20 mouse cellular contexts compared by ENCODE assay signal in genomic region chr2:64069950-64070695, GRCm38 (mm10). TPM values are rescaled to one million over a fixed set of nuclear protein-coding genes. Genes with fewer than 3 reads are reported as not detected.
DNase-seq lines count a peak whose midpoint lies in the region; ATAC-seq lines count a peak whose summit lies in the region.
"Had no signal": no experiment of that assay in that cellular context is flagged by ENCODE, and none has a peak within 500 bp of the region (broad histone marks: within the 10 kb centered on the region; RNA-seq: fewer than 3 reads in every experiment).

No protein-coding gene starts in this region.

- H3K9me3 ChIP-seq in heart, embryonic 14.5 days (ENCODE audit: control insufficient read depth, low read length): no peaks in the 10 kb centered on the region
- no peaks in the 10 kb centered on the region for H3K9me3 ChIP-seq in liver, embryonic 15.5 days (replicated peaks)
- H3K9me3 ChIP-seq: forebrain, embryonic 13.5 days; hindbrain, embryonic 13.5 days had no signal

- ATAC-seq in heart, embryonic 14.5 days (ENCODE audit: insufficient number of reproducible peaks, insufficient read depth, low FRiP score, low read depth): peak; percentile 85
- peak; percentile 76 for ATAC-seq in liver, embryonic 15.5 days (ENCODE audit: insufficient read depth)
- ATAC-seq: forebrain, embryonic 13.5 days had no signal

- peak; percentile 49 to 74 for DNase-seq in heart, adult 18-20 months
- DNase-seq in heart, postnatal 14 days: no peak
- peak; percentile 3 for DNase-seq in gonadal fat pad, adult 2 months (ENCODE audit: low read depth)
- DNase-seq in gastrocnemius, postnatal 14 days: no peak
- no peak for DNase-seq in yolk sac, embryonic 10.5 days (ENCODE audit: low spot score)
- DNase-seq: cerebellum, postnatal 10 days; gastrocnemius, postnatal 25 days; left cerebral cortex, postnatal 4 days; lung, embryonic 14.5 days; midbrain, embryonic 14.5 days; retina, postnatal 1 day; right cerebral cortex, postnatal 4 days; thymus, postnatal 25 days had no signal

- intact Hi-C loops in heart, postnatal 14 days (cut with DNase I): no loop called here
- intact Hi-C loops in gastrocnemius, postnatal 14 days (cut with DNase I; ENCODE audit: low total_unique reads): no loop called here

- no peak overlapping the region for H3K9ac ChIP-seq in heart, embryonic 14.5 days (ENCODE audit: low read length)
- H3K9ac ChIP-seq in liver, embryonic 15.5 days: no peak overlapping the region
- H3K9ac ChIP-seq: forebrain, embryonic 13.5 days; hindbrain, embryonic 13.5 days; lung, embryonic 14.5 days had no signal

- peak overlapping the region; percentile 54 for H3K4me2 ChIP-seq in heart, embryonic 14.5 days (ENCODE audit: low read length)
- H3K4me2 ChIP-seq in liver, embryonic 15.5 days: no peak overlapping the region
- H3K4me2 ChIP-seq: forebrain, embryonic 13.5 days; hindbrain, embryonic 13.5 days; lung, embryonic 14.5 days had no signal

- H3K36me3 ChIP-seq in heart, embryonic 14.5 days (ENCODE audit: control insufficient read depth, insufficient read depth, low read length): no peaks in the 10 kb centered on the region
- H3K36me3 ChIP-seq in liver, embryonic 15.5 days (replicated peaks): no peaks in the 10 kb centered on the region
- H3K36me3 ChIP-seq: hindbrain, embryonic 13.5 days had no signal

- H3K4me1 ChIP-seq in heart, embryonic 14.5 days (ENCODE audit: control insufficient read depth in 2 of 2, insufficient read depth in 2 of 2, low read length in 2 of 2): peaks cover 2 to 25% of the 10 kb centered on the region in 2 experiments
- H3K4me1 ChIP-seq in liver, embryonic 15.5 days (replicated peaks): no peaks in the 10 kb centered on the region

- WGBS in heart, embryonic 14.5 days: 33% methylated on average over 10 of the region's 10 CpGs
- WGBS in liver, embryonic 15.5 days (ENCODE audit: insufficient replicate concordance): 62% methylated on average over 10 of the region's 10 CpGs

- H3K27me3 ChIP-seq in heart, embryonic 14.5 days (ENCODE audit: control insufficient read depth, insufficient read depth, low read length): no peaks in the 10 kb centered on the region
- no peaks in the 10 kb centered on the region for H3K27me3 ChIP-seq in liver, embryonic 15.5 days
- H3K27me3 ChIP-seq: hindbrain, embryonic 13.5 days had no signal

- no peak overlapping the region for H3K4me3 ChIP-seq in heart, embryonic 14.5 days (ENCODE audit: control insufficient read depth in 1 of 2, insufficient read depth in 1 of 2, low read depth in 1 of 2, low read length in 2 of 2)
- no peak overlapping the region for H3K4me3 ChIP-seq in liver, embryonic 15.5 days (replicated peaks)
- H3K4me3 ChIP-seq: forebrain, embryonic 13.5 days; hindbrain, embryonic 13.5 days had no signal

- H3K27ac ChIP-seq in heart, embryonic 14.5 days (replicated peaks in 1 of 2; ENCODE audit: control insufficient read depth in 1 of 2, insufficient read depth in 1 of 2, low read depth in 2 of 2, low read length in 2 of 2): peak overlapping the region in 1 of 2 experiments; percentile 76; a peak in 3 of 4 replicates
- no peak overlapping the region for H3K27ac ChIP-seq in liver, embryonic 15.5 days (replicated peaks)
- H3K27ac ChIP-seq: forebrain, embryonic 13.5 days; hindbrain, embryonic 13.5 days; kidney, postnatal 0 days; macrophage had no signal

RNA-seq across cellular contexts. Expression of gene Fign, which starts 27.7 kb away (rescaled TPM):
- total RNA-seq in heart, adult 18-20 months (2021): 1 to 10 TPM; 6.3 to 9.1 TPM
- 10 to 100 TPM; 14.3 to 15.7 TPM for total RNA-seq in heart, postnatal 14 days (2021)
- polyA plus RNA-seq in gonadal fat pad, adult 2 months (2012; rRNA removed): 3.0 and 5.1 TPM in 2 replicates
- 8.6 and 11.9 TPM in 2 replicates for polyA plus RNA-seq in heart, embryonic 14.5 days (2014; fragmentation: Nextera tagmentation; extraction: Ambion mirVana)
- 2.2 and 2.8 TPM in 2 replicates for polyA plus RNA-seq in liver, embryonic 15.5 days (2015; fragmentation: Nextera tagmentation; extraction: Ambion mirVana)
- 1 to 10 TPM in 1 of 2 experiments, under 1 TPM in 1; 0.95 to 2.6 TPM for total RNA-seq in gastrocnemius, postnatal 14 days (2021)
- total RNA-seq: neutrophil, adult 5-6 weeks had no signal
- polyA plus RNA-seq: macrophage had no signal

Comparison
In these comparisons a context has a peak if more than half of its experiments do, and no peak if none do; other contexts are left out.
1. DNase-seq: peak in heart, adult 18-20 months (2 of 2) and gonadal fat pad, adult 2 months (single experiment); none in heart, postnatal 14 days (0 of 2), gastrocnemius, postnatal 14 days (single experiment) and yolk sac, embryonic 10.5 days (single experiment).